Mouse (Mus musculus) liver, embryonic 16.5 days (tissue): ENCODE results near the gene Speer4f2. TPM values are rescaled to one million over a fixed set of nuclear protein-coding genes. Genes with fewer than 3 reads are reported as not detected.

Experiments used
- polyA plus RNA-seq: library from polyadenylated mRNA; unstranded; fragments of >200 nt; fragmentation: Nextera tagmentation; extraction: Ambion mirVana; gene quantifications from 2 replicates; pipeline ENCODE4 v1.2.1, GENCODE M21; 2015

Gene Speer4f2
- polyA plus RNA-seq, 1 experiment from 2014 or later: not detected

Other genes with a start within 250 kb of the Speer4f2 start
- not detected in 2 replicates for gene Speer4f1, start 102.9 kb downstream of the Speer4f2 start, polyA plus RNA-seq
- gene Sema3c, start 201.1 kb downstream of the Speer4f2 start, polyA plus RNA-seq: 0.54 and 1.3 TPM in 2 replicates